Mouse (Mus musculus): ENCODE data around the gene Speer4f1. TPM values are rescaled to one million over a fixed set of nuclear protein-coding genes. Genes with fewer than 3 reads are reported as not detected.

The Speer4f1 gene
- polyA plus RNA-seq, 1 experiment from 2014 or later: not detected

Other genes starting within 250 kb of the Speer4f1 start
- not detected in 2 replicates for gene Speer4f2, start 102.9 kb upstream of the Speer4f1 start, polyA plus RNA-seq (2014; fragmentation: Nextera tagmentation; extraction: Ambion mirVana)
- 69.5 and 103 TPM in 2 replicates for gene Sema3c, start 98.2 kb downstream of the Speer4f1 start, polyA plus RNA-seq (2014; fragmentation: Nextera tagmentation; extraction: Ambion mirVana)